19 mouse cellular contexts compared by ENCODE assay signal in the genomic region with DNA sequence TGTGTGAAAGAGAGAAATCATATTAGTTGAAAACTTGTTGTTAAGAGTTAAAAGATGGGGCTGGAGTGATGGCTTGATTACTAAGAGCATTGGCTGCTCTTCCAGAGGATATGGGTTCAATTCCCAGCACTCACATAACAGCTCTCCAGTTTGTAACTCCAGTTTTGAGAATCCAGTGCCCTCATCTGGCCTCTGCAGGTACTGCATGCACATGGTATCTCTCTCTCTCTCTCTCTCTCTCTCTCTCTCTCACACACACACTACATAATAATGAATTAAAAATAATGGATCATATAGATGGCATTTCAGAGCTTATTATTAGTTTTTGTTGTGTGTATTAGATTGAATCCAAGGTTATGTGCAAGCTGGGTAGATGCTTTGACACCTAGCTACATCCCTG. TPM values are rescaled to one million over a fixed set of nuclear protein-coding genes. Genes with fewer than 3 reads are reported as not detected.
A peak's percentile ranks its signal among the peaks of the same experiment; 100 is the strongest.
DNase-seq lines count a peak whose midpoint lies in the region; ATAC-seq and TF ChIP-seq lines count a peak whose summit lies in the region.
"Had no signal": no experiment of that assay in that cellular context is flagged by ENCODE, and none has a peak within 500 bp of the region (broad histone marks: within the 10 kb centered on the region; RNA-seq: fewer than 3 reads in every experiment).

No protein-coding gene starts in this region.

- TF ChIP-seq RAD21 in CH12.LX (IDR thresholded peaks at IDR 0.05; ENCODE audit: low read depth, low read length): peak; percentile 24

- dilution Hi-C loops in CH12.LX (cut with MboI; ENCODE audit: extremely low pct_ligation_motif_present, extremely low pct_unique_long_range_greater_than_20kb, low sequenced_read_pairs): no loop called here

- no peaks in the 10 kb centered on the region for H3K27me3 ChIP-seq in hindbrain, postnatal 0 days (ENCODE audit: insufficient read depth, low read length)
- no peaks in the 10 kb centered on the region for H3K27me3 ChIP-seq in hindbrain, embryonic 12.5 days
- no peaks in the 10 kb centered on the region for H3K27me3 ChIP-seq in lung, postnatal 0 days (replicated peaks; ENCODE audit: insufficient read depth, low read length)
- peaks cover 68% of the 10 kb centered on the region for H3K27me3 ChIP-seq in CH12.LX (replicated peaks)
- no peaks in the 10 kb centered on the region for H3K27me3 ChIP-seq in heart, embryonic 11.5 days (ENCODE audit: control insufficient read depth, insufficient read depth, low read length)
- H3K27me3 ChIP-seq: embryonic facial prominence, embryonic 15.5 days; heart, embryonic 13.5 days; limb, embryonic 13.5 days had no signal

- no peak for TF ChIP-seq EP300 in lung, postnatal 0 days (IDR thresholded peaks at IDR 0.05)
- no peak for TF ChIP-seq EP300 in CH12.LX (IDR thresholded peaks at IDR 0.05; ENCODE audit: low read length)

- in situ Hi-C loops in CH12.LX (cut with MboI; ENCODE audit: low pct_ligation_motif_present, low pct_unique_long_range_greater_than_20kb, low sequenced_read_pairs): no loop called here

- no peak overlapping the region for H3K4me2 ChIP-seq in hindbrain, postnatal 0 days (ENCODE audit: low read depth, low read length)
- no peak overlapping the region for H3K4me2 ChIP-seq in hindbrain, embryonic 12.5 days (replicated peaks)
- H3K4me2 ChIP-seq in lung, postnatal 0 days (replicated peaks; ENCODE audit: low read depth, low read length): no peak overlapping the region
- H3K4me2 ChIP-seq in CH12.LX (ENCODE audit: insufficient read depth, low read depth, poor library complexity, severe bottlenecking): no peak overlapping the region
- no peak overlapping the region for H3K4me2 ChIP-seq in heart, embryonic 11.5 days
- H3K4me2 ChIP-seq: embryonic facial prominence, embryonic 15.5 days; heart, embryonic 13.5 days; limb, embryonic 13.5 days had no signal

- TF ChIP-seq POLR2A in lung, adult 2 months (IDR thresholded peaks at IDR 0.05; ENCODE audit: borderline replicate concordance, extremely low read depth, low read depth, low read length): no peak
- TF ChIP-seq POLR2A in CH12.LX (IDR thresholded peaks at IDR 0.05; ENCODE audit: low read depth, low read length): no peak

- no peak overlapping the region for H3K9ac ChIP-seq in hindbrain, postnatal 0 days (replicated peaks; ENCODE audit: low read length)
- no peak overlapping the region for H3K9ac ChIP-seq in hindbrain, embryonic 12.5 days
- H3K9ac ChIP-seq in lung, postnatal 0 days (replicated peaks; ENCODE audit: low read depth): no peak overlapping the region
- no peak overlapping the region for H3K9ac ChIP-seq in CH12.LX (ENCODE audit: insufficient read depth, low read depth)
- H3K9ac ChIP-seq in heart, embryonic 11.5 days (ENCODE audit: low read depth, low read length): no peak overlapping the region
- H3K9ac ChIP-seq: embryonic facial prominence, embryonic 15.5 days; heart, embryonic 13.5 days; limb, embryonic 13.5 days had no signal

- TF ChIP-seq CTCF in hindbrain, postnatal 0 days (IDR thresholded peaks at IDR 0.05; ENCODE audit: low read depth): peak; percentile 35; the same call in 1 of the 2 replicates
- peak; percentile 21; the same call in 1 of the 2 replicates for TF ChIP-seq CTCF in lung, postnatal 0 days (IDR thresholded peaks at IDR 0.05)
- no peak for TF ChIP-seq CTCF in lung, adult 2 months (IDR thresholded peaks at IDR 0.05; ENCODE audit: insufficient read depth, low read length)
- peak; percentile 15 to 47; a peak in 2 of 4 replicates for TF ChIP-seq CTCF in CH12.LX (conservative IDR thresholded peaks at IDR 0.05 in 1 of 2, IDR thresholded peaks at IDR 0.05 in 1 of 2; ENCODE audit: low read depth in 2 of 2, low read length in 2 of 2)

- no peak for DNase-seq in hindbrain, postnatal 0 days (ENCODE audit: low spot score)
- DNase-seq in lung, postnatal 0 days (ENCODE audit: low spot score): no peak
- DNase-seq in lung, adult 2 months: no peak
- DNase-seq in CH12.LX (ENCODE audit: extremely low read depth) (peak; percentile 2), R1 (ENCODE audit: low read depth, low spot score) (peak; percentile 30)
- no peak for DNase-seq in embryo, embryonic 10.5 days (ENCODE audit: low spot score)
- DNase-seq: cerebellum, postnatal 10 days; embryo, embryonic 11 days; gastrocnemius, postnatal 25 days; kidney, postnatal 10 days; lung, adult 18-20 months had no signal

- no peaks in the 10 kb centered on the region for H3K79me2 ChIP-seq in CH12.LX (replicated peaks; ENCODE audit: control insufficient read depth, extremely low read depth, insufficient read depth, poor library complexity, severe bottlenecking)

- H3K36me3 ChIP-seq in hindbrain, postnatal 0 days (ENCODE audit: insufficient read depth, low read length): no peaks in the 10 kb centered on the region
- H3K36me3 ChIP-seq in hindbrain, embryonic 12.5 days: no peaks in the 10 kb centered on the region
- no peaks in the 10 kb centered on the region for H3K36me3 ChIP-seq in lung, postnatal 0 days (ENCODE audit: insufficient read depth, low read length)
- H3K36me3 ChIP-seq in CH12.LX (replicated peaks in 1 of 2; ENCODE audit: control insufficient read depth in 1 of 2, insufficient read depth in 1 of 2, low read length in 1 of 2): no peaks in the 10 kb centered on the region
- H3K36me3 ChIP-seq in heart, embryonic 11.5 days (ENCODE audit: control insufficient read depth, insufficient read depth, low read length): no peaks in the 10 kb centered on the region
- H3K36me3 ChIP-seq: embryonic facial prominence, embryonic 15.5 days; forebrain, embryonic 10.5 days; heart, embryonic 13.5 days; hindbrain, embryonic 10.5 days; limb, embryonic 13.5 days had no signal

- H3K9me3 ChIP-seq in hindbrain, postnatal 0 days (ENCODE audit: low read length): peaks cover 2% of the 10 kb centered on the region; the same call in 1 of the 2 replicates
- no peaks in the 10 kb centered on the region; the same call in 1 of the 2 replicates for H3K9me3 ChIP-seq in hindbrain, embryonic 12.5 days (replicated peaks)
- no peaks in the 10 kb centered on the region for H3K9me3 ChIP-seq in lung, postnatal 0 days (ENCODE audit: low read length)
- peaks cover 20% of the 10 kb centered on the region for H3K9me3 ChIP-seq in CH12.LX (replicated peaks; ENCODE audit: low read length)
- H3K9me3 ChIP-seq in heart, embryonic 11.5 days (replicated peaks; ENCODE audit: control insufficient read depth, low read length): no peaks in the 10 kb centered on the region; the same call in 1 of the 2 replicates
- H3K9me3 ChIP-seq: embryonic facial prominence, embryonic 15.5 days had no signal

- H3K4me1 ChIP-seq in hindbrain, postnatal 0 days (ENCODE audit: insufficient read depth, low read length): no peaks in the 10 kb centered on the region
- no peaks in the 10 kb centered on the region for H3K4me1 ChIP-seq in hindbrain, embryonic 12.5 days
- no peaks in the 10 kb centered on the region for H3K4me1 ChIP-seq in lung, postnatal 0 days (ENCODE audit: insufficient read depth, low read depth, low read length)
- no peaks in the 10 kb centered on the region for H3K4me1 ChIP-seq in lung, adult 2 months (ENCODE audit: control insufficient read depth, insufficient read depth, low read length)
- H3K4me1 ChIP-seq in CH12.LX (ENCODE audit: control insufficient read depth in 1 of 2, insufficient read depth in 2 of 2): no peaks in the 10 kb centered on the region
- no peaks in the 10 kb centered on the region for H3K4me1 ChIP-seq in heart, embryonic 11.5 days (ENCODE audit: control insufficient read depth, insufficient read depth, low read length)
- H3K4me1 ChIP-seq: embryonic facial prominence, embryonic 15.5 days; hindbrain, embryonic 10.5 days; limb, embryonic 13.5 days had no signal

- ATAC-seq in hindbrain, postnatal 0 days: no peak
- no peak for ATAC-seq in hindbrain, embryonic 12.5 days (ENCODE audit: low FRiP score)
- ATAC-seq in lung, postnatal 0 days: no peak
- ATAC-seq in heart, embryonic 11.5 days (replicated peaks; ENCODE audit: insufficient number of reproducible peaks, low FRiP score, low TSS enrichment): no peak
- ATAC-seq: midbrain, embryonic 16.5 days had no signal

- H3K4me3 ChIP-seq in hindbrain, postnatal 0 days (ENCODE audit: low read length): no peak overlapping the region
- no peak overlapping the region for H3K4me3 ChIP-seq in hindbrain, embryonic 12.5 days
- H3K4me3 ChIP-seq in lung, postnatal 0 days (ENCODE audit: low read depth, low read length): no peak overlapping the region
- no peak overlapping the region for H3K4me3 ChIP-seq in lung, adult 2 months (replicated peaks; ENCODE audit: extremely low read depth, low read depth, low read length)
- H3K4me3 ChIP-seq in CH12.LX (replicated peaks in 1 of 3; ENCODE audit: low read depth in 2 of 3, low read length in 2 of 3, poor library complexity in 1 of 3): no peak overlapping the region
- no peak overlapping the region for H3K4me3 ChIP-seq in heart, embryonic 11.5 days (ENCODE audit: low read depth, low read length)
- H3K4me3 ChIP-seq: embryonic facial prominence, embryonic 15.5 days; forebrain, embryonic 10.5 days; heart, embryonic 13.5 days; hindbrain, embryonic 10.5 days; limb, embryonic 13.5 days had no signal

- H3K27ac ChIP-seq in hindbrain, postnatal 0 days: no peak overlapping the region
- no peak overlapping the region for H3K27ac ChIP-seq in hindbrain, embryonic 12.5 days
- no peak overlapping the region for H3K27ac ChIP-seq in lung, postnatal 0 days (ENCODE audit: low read length)
- H3K27ac ChIP-seq in CH12.LX (ENCODE audit: insufficient read depth, low read depth): no peak overlapping the region
- no peak overlapping the region for H3K27ac ChIP-seq in heart, embryonic 11.5 days (ENCODE audit: low read depth, low read length)
- H3K27ac ChIP-seq: embryonic facial prominence, embryonic 15.5 days; forebrain, embryonic 10.5 days; heart, embryonic 13.5 days; hindbrain, embryonic 10.5 days; limb, embryonic 13.5 days had no signal

TF ChIP-seq in CH12.LX, 34 proteins besides CTCF, POLR2A, EP300 and RAD21:
- TF ChIP-seq SMC3 (IDR thresholded peaks at IDR 0.05; ENCODE audit: low read depth, low read length) (0 out of 2 replicates have a peak, but pooled peaks have one; percentile 16), POLR2AphosphoS2 (IDR thresholded peaks at IDR 0.05; ENCODE audit: low read depth, low read length) (no peak), SIN3A (IDR thresholded peaks at IDR 0.05; ENCODE audit: low read length) (no peak)

RNA-seq across cellular contexts. Expression of gene Kcnd3, which starts 29.7 kb away (rescaled TPM):
- 71.8 TPM in 2 replicates for total RNA-seq in hindbrain, postnatal 0 days (2014; rRNA removed)
- 8.4 and 8.6 TPM in 2 replicates for polyA plus RNA-seq in hindbrain, postnatal 0 days (2015; fragmentation: Nextera tagmentation; extraction: Ambion mirVana)
- 5.3 and 5.9 TPM in 2 replicates for polyA plus RNA-seq in hindbrain, embryonic 12.5 days (2016; fragmentation: Nextera tagmentation; extraction: Ambion mirVana)
- 0.13 TPM in 2 replicates for polyA plus RNA-seq in lung, postnatal 0 days (2015; fragmentation: Nextera tagmentation; extraction: Ambion mirVana)
- 1.6 and 1.7 TPM in 2 replicates for polyA plus RNA-seq in lung, adult 2 months (2012; rRNA removed)
- total RNA-seq in CH12.LX (2012; rRNA removed) (not detected in 2 replicates), CH12.LX (2014; rRNA removed) (not detected in 2 replicates)
- not detected in 2 replicates for polyA plus RNA-seq in CH12.LX (2012; ENCODE audit: insufficient read length, low read depth)
- polyA plus RNA-seq in heart, embryonic 11.5 days (2014; fragmentation: Nextera tagmentation; extraction: Ambion mirVana): 0.54 and 0.56 TPM in 2 replicates

Comparison
In these comparisons a context has a peak if more than half of its experiments do, and no peak if none do; other contexts are left out.
1. DNase-seq: peak in CH12.LX (single experiment) and R1 (single experiment); none in hindbrain, postnatal 0 days (single experiment), lung, postnatal 0 days (single experiment), lung, adult 2 months (single experiment) and embryo, embryonic 10.5 days (single experiment).